In the genomic region with DNA sequence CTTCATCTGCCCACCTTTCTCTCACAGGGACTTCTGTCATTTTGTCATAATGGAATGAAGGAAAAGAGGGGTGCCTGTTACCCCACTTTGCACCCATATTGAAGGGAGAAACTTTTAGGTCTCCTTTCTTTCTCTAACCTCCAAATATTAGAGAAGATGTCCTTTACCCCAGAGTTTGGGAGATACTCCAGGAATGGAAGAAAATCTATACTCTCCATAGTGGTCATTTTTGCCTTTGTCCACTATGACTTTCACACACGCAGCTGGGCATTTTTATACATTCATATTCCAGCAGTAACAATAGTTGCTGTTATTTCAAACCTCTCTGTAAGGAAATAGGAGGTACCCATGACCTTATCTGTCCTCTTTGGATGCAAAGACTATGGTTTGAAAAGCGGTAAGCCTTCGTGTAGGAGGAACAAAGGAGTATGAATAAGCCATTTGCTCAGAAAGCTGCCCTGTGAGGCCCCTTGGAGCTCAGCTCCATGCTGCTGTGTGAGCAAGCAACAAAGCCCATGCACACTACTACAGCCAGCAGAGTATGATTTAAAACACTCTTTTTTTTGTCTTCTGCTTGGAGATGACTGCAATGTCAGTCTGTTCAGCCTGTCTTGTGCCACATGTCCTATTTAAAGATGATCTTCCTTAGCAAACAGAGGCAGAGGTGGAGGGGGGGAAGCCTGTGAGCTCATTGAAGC, we compare ENCODE assay signal across 15 mouse cellular contexts.
DNase-seq lines count a peak whose midpoint lies in the region; ATAC-seq and TF ChIP-seq lines count a peak whose summit lies in the region.
"Had no signal": no experiment of that assay in that cellular context is flagged by ENCODE, and none has a peak within 500 bp of the region (broad histone marks: within the 10 kb centered on the region; RNA-seq: fewer than 3 reads in every experiment).

No protein-coding gene starts in this region.

- peak; percentile 12 for DNase-seq in retina, embryonic 14.5 days (ENCODE audit: low spot score)
- DNase-seq in retina, postnatal 1 day: no peak
- DNase-seq in midbrain, embryonic 11.5 days (ENCODE audit: low spot score, missing footprints): peak; percentile 91
- no peak for DNase-seq in c-Kit-positive CD71-positive TER-119-positive erythroid progenitor cells, embryonic 14.5 days (ENCODE audit: low spot score)
- DNase-seq: gastrocnemius, postnatal 10 days; spleen, adult 18-20 months had no signal

- H3K36me3 ChIP-seq in forebrain, embryonic 16.5 days (ENCODE audit: control insufficient read depth, insufficient read depth): no peaks in the 10 kb centered on the region
- H3K36me3 ChIP-seq in midbrain, embryonic 11.5 days (ENCODE audit: control insufficient read depth, insufficient read depth, low read length): no peaks in the 10 kb centered on the region
- no peaks in the 10 kb centered on the region for H3K36me3 ChIP-seq in intestine, postnatal 0 days (ENCODE audit: control insufficient read depth, insufficient read depth)
- H3K36me3 ChIP-seq: embryonic facial prominence, embryonic 15.5 days; heart, embryonic 15.5 days had no signal

- no peak overlapping the region for H3K27ac ChIP-seq in forebrain, embryonic 16.5 days (ENCODE audit: low read length)
- H3K27ac ChIP-seq in midbrain, embryonic 11.5 days (ENCODE audit: low read depth, low read length): peak overlapping the region; percentile 72
- H3K27ac ChIP-seq in intestine, postnatal 0 days (ENCODE audit: low read depth, low read length): no peak overlapping the region
- H3K27ac ChIP-seq: embryonic facial prominence, embryonic 15.5 days; heart, embryonic 15.5 days had no signal

- H3K4me1 ChIP-seq in forebrain, embryonic 16.5 days (replicated peaks; ENCODE audit: control insufficient read depth, insufficient read depth, low read length): peaks cover 11% of the 10 kb centered on the region
- H3K4me1 ChIP-seq in midbrain, embryonic 11.5 days (ENCODE audit: control insufficient read depth, insufficient read depth, low read length): peaks cover 17% of the 10 kb centered on the region
- H3K4me1 ChIP-seq in intestine, postnatal 0 days (replicated peaks; ENCODE audit: control insufficient read depth, insufficient read depth, low read length): no peaks in the 10 kb centered on the region
- H3K4me1 ChIP-seq: embryonic facial prominence, embryonic 15.5 days; heart, embryonic 15.5 days had no signal

- H3K4me2 ChIP-seq in forebrain, embryonic 16.5 days (ENCODE audit: low read length): peak overlapping the region; percentile 40
- peak overlapping the region; percentile 28 for H3K4me2 ChIP-seq in midbrain, embryonic 11.5 days
- H3K4me2 ChIP-seq in intestine, postnatal 0 days (replicated peaks; ENCODE audit: low read depth): no peak overlapping the region
- H3K4me2 ChIP-seq: embryonic facial prominence, embryonic 15.5 days; heart, embryonic 15.5 days; liver, embryonic 11.5 days had no signal

- 14% methylated on average over 3 of the region's 3 CpGs for WGBS in forebrain, embryonic 16.5 days
- 12% methylated on average over 3 of the region's 3 CpGs for WGBS in midbrain, embryonic 11.5 days
- WGBS in intestine, postnatal 0 days: 64% methylated on average over 3 of the region's 3 CpGs

- H3K4me3 ChIP-seq in forebrain, embryonic 16.5 days (replicated peaks; ENCODE audit: low read length): no peak overlapping the region
- peak overlapping the region; percentile 11; the same call in 1 of the 2 replicates for H3K4me3 ChIP-seq in midbrain, embryonic 11.5 days (ENCODE audit: low read depth, low read length)
- no peak overlapping the region for H3K4me3 ChIP-seq in intestine, postnatal 0 days (ENCODE audit: low read depth, low read length)
- H3K4me3 ChIP-seq: embryonic facial prominence, embryonic 15.5 days; heart, embryonic 15.5 days had no signal

- H3K9ac ChIP-seq in forebrain, embryonic 16.5 days (replicated peaks; ENCODE audit: low read depth, low read length): no peak overlapping the region
- H3K9ac ChIP-seq in midbrain, embryonic 11.5 days (ENCODE audit: low read length): peak overlapping the region; percentile 47; the same call in 1 of the 2 replicates
- H3K9ac ChIP-seq in intestine, postnatal 0 days (ENCODE audit: low read depth, low read length): no peak overlapping the region
- H3K9ac ChIP-seq: embryonic facial prominence, embryonic 15.5 days; heart, embryonic 15.5 days had no signal

- no peak for TF ChIP-seq CTCF in intestine, postnatal 0 days (IDR thresholded peaks at IDR 0.05; ENCODE audit: low read depth)

- no peaks in the 10 kb centered on the region for H3K27me3 ChIP-seq in forebrain, embryonic 16.5 days (replicated peaks; ENCODE audit: control insufficient read depth, insufficient read depth, low read length)
- no peaks in the 10 kb centered on the region; the same call in 1 of the 2 replicates for H3K27me3 ChIP-seq in midbrain, embryonic 11.5 days (ENCODE audit: control insufficient read depth, insufficient read depth, low read length)
- no peaks in the 10 kb centered on the region for H3K27me3 ChIP-seq in intestine, postnatal 0 days (replicated peaks; ENCODE audit: control insufficient read depth, insufficient read depth, low read length)
- H3K27me3 ChIP-seq: CH12.LX; embryonic facial prominence, embryonic 15.5 days; heart, embryonic 15.5 days; Patski had no signal

- peak; percentile 29 for ATAC-seq in forebrain, embryonic 16.5 days
- peak; percentile 82 for ATAC-seq in midbrain, embryonic 11.5 days (ENCODE audit: low FRiP score)
- ATAC-seq in erythroid progenitor cell, adult 5-6 weeks (replicated peaks; ENCODE audit: low FRiP score, poor library complexity, severe bottlenecking): no peak
- ATAC-seq in intestine, postnatal 0 days: no peak
- ATAC-seq: inflammation-experienced regulatory T-cells, adult 6 months; Patski had no signal

- H3K9me3 ChIP-seq in forebrain, embryonic 16.5 days (ENCODE audit: control insufficient read depth, low read length): no peaks in the 10 kb centered on the region
- H3K9me3 ChIP-seq in midbrain, embryonic 11.5 days (ENCODE audit: control insufficient read depth, low read length): no peaks in the 10 kb centered on the region
- H3K9me3 ChIP-seq in intestine, postnatal 0 days (ENCODE audit: control insufficient read depth): no peaks in the 10 kb centered on the region
- H3K9me3 ChIP-seq: embryonic facial prominence, embryonic 15.5 days; heart, embryonic 15.5 days had no signal

Comparison
In these comparisons a context has a peak if more than half of its experiments do, and no peak if none do; other contexts are left out.
1. DNase-seq: peak in retina, embryonic 14.5 days (single experiment) and midbrain, embryonic 11.5 days (single experiment); none in retina, postnatal 1 day (single experiment) and c-Kit-positive CD71-positive TER-119-positive erythroid progenitor cells, embryonic 14.5 days (single experiment).
2. ATAC-seq: peak in forebrain, embryonic 16.5 days (single experiment) and midbrain, embryonic 11.5 days (single experiment); none in erythroid progenitor cell, adult 5-6 weeks (single experiment) and intestine, postnatal 0 days (single experiment).